Mouse (Mus musculus) C2C12 (cell line): ENCODE data around the gene Bckdha. TPM values are rescaled to one million over a fixed set of nuclear protein-coding genes. Genes with fewer than 3 reads are reported as not detected.

ENCODE experiments used
- H3K27me3 ChIP-seq: one replicate; pipeline ENCODE4 v1.6.1; 2011; ENCODE audit not compliant: control insufficient read depth, insufficient read depth, insufficient read length
- H3K36me3 ChIP-seq: one replicate; pipeline ENCODE4 v1.6.1; 2011; ENCODE audit not compliant: control insufficient read depth, insufficient read depth
- H3K4me3 ChIP-seq: one replicate; pipeline ENCODE4 v1.5.1; 2011; ENCODE audit warnings: mild to moderate bottlenecking, control low read depth; ENCODE audit not compliant: poor library complexity, insufficient read depth, severe bottlenecking
- H3K79me2 ChIP-seq: one replicate; pipeline ENCODE4 v1.6.1; 2011; ENCODE audit not compliant: control insufficient read depth, insufficient read depth
- H3K79me3 ChIP-seq: one replicate; pipeline ENCODE4 v1.6.1; 2011; ENCODE audit warnings: low read depth, control low read depth
- H3ac ChIP-seq: one replicate; pipeline ENCODE3; 2011; ENCODE audit warnings: low read depth; ENCODE audit not compliant: control insufficient read depth, insufficient read length
- CEBPB ChIP-seq: IDR thresholded peaks from one replicate; pipeline ENCODE4 v1.6.1; 2011; ENCODE audit warnings: low read depth, mild to moderate bottlenecking, control low read depth, moderate library complexity
- CTCF ChIP-seq: IDR thresholded peaks from one replicate; pipeline ENCODE4 v1.5.1; 2011; ENCODE audit not compliant: control insufficient read depth, insufficient read depth, insufficient read length
- FOSL1 ChIP-seq: IDR thresholded peaks from one replicate; pipeline ENCODE4 v1.8.0; 2011; ENCODE audit warnings: mild to moderate bottlenecking, low read length; ENCODE audit not compliant: poor library complexity, insufficient read depth, severe bottlenecking
- MAX ChIP-seq: IDR thresholded peaks from one replicate; pipeline ENCODE4 v1.6.1; 2011; ENCODE audit warnings: mild to moderate bottlenecking, control low read depth
- MYOD1 ChIP-seq: IDR thresholded peaks from one replicate; pipeline ENCODE4 v1.6.1; 2011; ENCODE audit warnings: low read depth; ENCODE audit not compliant: control insufficient read depth, insufficient read length
- MYOG ChIP-seq: IDR thresholded peaks from one replicate; pipeline ENCODE4 v1.6.1; 2011; ENCODE audit not compliant: control insufficient read depth, insufficient read length; ENCODE audit errors: extremely low read depth
- USF1 ChIP-seq: IDR thresholded peaks from one replicate; pipeline ENCODE4 v1.6.1; 2011; ENCODE audit warnings: low read depth, mild to moderate bottlenecking, control low read depth, moderate library complexity
- polyA plus RNA-seq: library from polyadenylated mRNA; unstranded; fragments of >200 nt; fragmentation: generic; extraction: Trizol; gene quantifications from one replicate; pipeline ENCODE4 v1.2.1, GENCODE M21; 2012; ENCODE audit warnings: missing spikeins

The Bckdha gene
- polyA plus RNA-seq, 1 experiment, result 21.3 TPM

DNA sequence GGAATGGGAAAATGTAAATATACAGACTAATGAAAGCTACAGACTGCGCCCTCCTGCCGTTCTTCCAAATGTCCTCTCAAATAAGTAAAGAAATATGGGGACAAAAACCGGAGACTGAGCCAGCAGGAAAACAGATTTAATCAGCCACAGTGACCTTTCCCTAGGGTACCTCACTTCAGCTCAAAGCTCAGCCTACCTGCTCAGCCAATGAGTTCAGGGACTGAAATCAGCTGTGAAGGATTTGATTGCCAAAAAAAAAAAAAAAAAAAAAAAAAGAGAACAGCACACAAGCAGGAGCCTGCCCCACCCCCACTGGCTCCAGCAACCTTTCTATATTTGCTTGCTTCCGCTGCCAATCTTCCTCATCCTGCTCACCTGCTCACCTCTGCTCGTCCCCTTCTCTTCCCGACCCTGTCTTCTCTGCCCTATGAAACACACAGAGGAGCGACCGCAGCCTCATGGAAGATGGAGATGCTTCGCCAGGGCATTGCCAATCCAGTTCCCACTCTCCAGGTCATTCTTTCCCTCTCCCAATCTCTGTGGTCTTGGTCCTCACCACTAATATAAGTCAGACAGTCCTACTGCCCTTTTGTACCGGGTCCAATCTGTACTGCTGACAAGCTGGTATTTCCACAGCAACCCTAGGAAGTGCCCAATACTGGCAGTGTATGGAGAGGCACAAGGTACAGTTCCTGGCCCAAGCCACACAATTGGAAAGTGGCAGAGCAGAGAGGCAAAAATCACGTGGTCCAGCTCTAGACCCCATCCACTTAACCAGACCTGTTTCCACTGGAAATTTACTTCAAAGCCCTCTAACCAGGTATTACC is 3.0 kb downstream of the Bckdha start:
- Histone ChIP-seq H3K79me2 (peaks cover 18% of the 10 kb centered on the region), H3K36me3 (no peaks in the 10 kb centered on the region), H3K79me3 (peaks cover 5% of the 10 kb centered on the region), H3K27me3 (no peaks in the 10 kb centered on the region), H3K4me3 (no peak overlapping the region), H3ac (no peak overlapping the region)
- TF ChIP-seq MYOG, result no peak

DNA sequence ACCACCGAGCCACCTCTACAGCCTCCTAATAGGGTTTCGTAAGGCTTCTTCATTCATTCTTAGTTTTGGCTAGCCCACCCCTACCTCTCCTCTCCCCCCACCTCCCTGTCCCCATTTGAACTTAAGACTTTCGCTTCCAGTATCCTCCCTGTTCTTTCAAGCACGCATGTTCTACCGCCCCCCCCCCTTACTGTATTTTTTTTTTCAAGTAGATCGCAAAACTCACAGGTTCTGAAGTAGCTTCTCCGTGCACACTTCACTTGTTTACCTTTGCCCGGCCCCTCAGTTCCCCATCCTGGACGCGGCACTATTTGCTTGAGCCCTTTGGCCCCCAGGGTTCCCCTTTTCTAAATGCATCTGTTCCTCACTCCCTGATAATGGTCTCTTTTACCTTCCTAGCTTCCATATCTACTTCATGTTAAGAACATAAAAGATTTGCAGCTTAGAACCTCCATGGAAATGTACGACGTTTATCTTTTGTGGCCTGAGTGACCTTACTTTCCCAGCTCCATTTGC is 6.5 kb downstream of the Bckdha start:
- no peak overlapping the region for H3ac ChIP-seq
- no peaks in the 10 kb centered on the region for H3K27me3 ChIP-seq
- no peaks in the 10 kb centered on the region for H3K79me2 ChIP-seq
- no peaks in the 10 kb centered on the region for H3K79me3 ChIP-seq
- H3K36me3 ChIP-seq, result no peaks in the 10 kb centered on the region
- H3K4me3 ChIP-seq, result no peak overlapping the region
- TF ChIP-seq FOSL1, result no peak
- TF ChIP-seq MAX, result no peak
- TF ChIP-seq MYOG, result no peak

DNA sequence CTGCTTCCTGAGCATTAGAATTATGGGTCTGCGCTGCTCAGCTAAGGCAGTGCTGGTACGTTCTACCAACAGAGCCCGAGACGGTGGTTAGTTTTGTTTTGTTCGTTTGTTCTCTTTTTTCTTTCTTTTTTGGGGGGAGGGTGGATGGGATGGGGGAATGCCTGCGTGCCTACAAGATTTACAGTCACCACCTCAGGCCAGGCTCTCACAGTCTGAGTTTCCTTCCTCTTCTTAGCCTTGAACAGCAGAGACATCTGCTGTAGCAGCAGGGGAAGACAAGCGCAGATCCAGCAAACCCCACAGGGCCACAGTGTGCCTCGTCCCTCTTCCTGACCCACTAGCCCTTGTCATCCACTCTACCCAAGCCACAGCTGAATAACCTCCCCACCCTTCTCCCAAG is 7.5 kb downstream of the Bckdha start:
- Histone ChIP-seq H3ac (no peak overlapping the region), H3K4me3 (no peak overlapping the region), H3K79me3 (no peaks in the 10 kb centered on the region), H3K79me2 (no peaks in the 10 kb centered on the region), H3K36me3 (no peaks in the 10 kb centered on the region), H3K27me3 (no peaks in the 10 kb centered on the region)
- TF ChIP-seq CTCF, result no peak
- no peak for TF ChIP-seq MAX
- TF ChIP-seq MYOD1, result no peak
- TF ChIP-seq USF1, result no peak
- no peak for TF ChIP-seq CEBPB
- no peak for TF ChIP-seq MYOG
- no peak for TF ChIP-seq FOSL1

DNA sequence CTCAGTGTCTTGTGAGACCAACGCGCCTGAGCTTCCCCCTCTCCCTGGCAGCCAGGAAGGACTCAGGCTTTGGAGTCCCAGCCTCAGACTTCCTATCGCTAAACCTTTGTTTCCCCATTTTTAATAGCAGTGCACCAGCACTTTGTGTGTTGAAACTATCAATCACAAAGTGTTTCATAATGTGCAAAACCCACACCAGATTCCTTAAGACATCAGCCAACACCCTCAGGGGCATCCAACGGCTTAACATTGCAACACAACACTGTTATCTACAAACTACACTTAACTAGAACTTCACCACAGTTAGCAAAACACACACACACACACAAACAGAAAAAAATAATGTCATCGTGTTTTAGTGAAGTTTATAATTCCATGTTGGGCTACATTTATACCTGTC is 8.9 kb downstream of the Bckdha start:
- Histone ChIP-seq H3K36me3 (no peaks in the 10 kb centered on the region), H3K27me3 (no peaks in the 10 kb centered on the region), H3K79me2 (no peaks in the 10 kb centered on the region), H3K79me3 (no peaks in the 10 kb centered on the region), H3ac (no peak overlapping the region), H3K4me3 (no peak overlapping the region)
- TF ChIP-seq USF1 (no peak), MYOG (no peak), MAX (no peak), CEBPB (no peak), FOSL1 (no peak), MYOD1 (no peak), CTCF (no peak)

DNA sequence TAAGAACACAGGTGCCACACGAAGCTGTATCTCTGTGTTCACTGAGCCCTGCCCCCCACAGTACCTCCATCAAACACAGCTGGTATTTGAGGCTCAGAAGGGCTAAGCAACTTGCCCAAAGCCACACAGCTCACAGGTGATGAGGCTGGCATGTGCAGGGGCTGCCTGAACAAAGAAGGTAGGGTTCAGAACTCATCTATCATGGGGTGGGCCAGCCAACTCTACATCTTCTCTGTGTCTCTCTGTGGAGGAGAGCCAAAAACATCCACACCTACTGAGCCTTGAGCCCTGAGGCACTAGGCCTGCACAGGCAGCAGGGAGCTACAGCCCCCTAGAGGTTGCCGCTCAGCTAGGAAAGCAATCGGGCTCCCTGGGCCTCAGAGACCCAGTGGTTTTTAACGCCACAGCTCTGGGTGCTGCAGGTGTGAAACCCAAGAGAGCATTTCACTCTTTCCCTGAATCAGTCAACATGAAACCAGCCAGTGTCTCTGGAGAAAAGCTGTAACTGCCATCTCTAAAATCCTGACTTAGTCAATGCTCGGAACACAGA is 11.1 kb downstream of the Bckdha start:
- Histone ChIP-seq H3K4me3 (no peak overlapping the region), H3K36me3 (no peaks in the 10 kb centered on the region), H3K79me2 (no peaks in the 10 kb centered on the region), H3ac (no peak overlapping the region), H3K27me3 (no peaks in the 10 kb centered on the region), H3K79me3 (no peaks in the 10 kb centered on the region)
- TF ChIP-seq CTCF, result no peak
- no peak for TF ChIP-seq FOSL1
- no peak for TF ChIP-seq MAX
- TF ChIP-seq CEBPB, result no peak

DNA sequence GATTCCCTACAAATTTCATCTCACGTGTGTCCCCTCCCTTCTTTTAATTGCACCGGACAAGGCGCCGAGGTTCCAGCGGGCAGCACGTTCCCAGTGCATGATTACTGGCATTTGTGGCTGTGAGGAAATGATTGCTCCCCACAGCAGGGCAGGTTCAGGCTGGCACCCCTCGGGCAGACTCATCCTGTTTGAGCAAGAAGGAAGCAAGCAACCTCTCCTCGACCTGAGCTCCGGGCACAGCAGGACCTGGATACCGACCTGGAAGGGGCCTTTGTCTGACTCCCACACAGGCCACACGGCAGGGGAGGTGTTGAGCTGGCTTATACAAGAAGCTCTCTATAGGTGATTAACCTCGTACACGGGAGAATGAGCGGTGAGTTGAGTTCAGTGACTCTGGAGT is 13.7 kb downstream of the Bckdha start:
- Histone ChIP-seq H3K4me3 (no peak overlapping the region), H3K27me3 (no peaks in the 10 kb centered on the region), H3K36me3 (no peaks in the 10 kb centered on the region), H3ac (no peak overlapping the region), H3K79me2 (no peaks in the 10 kb centered on the region), H3K79me3 (no peaks in the 10 kb centered on the region)
- TF ChIP-seq MYOD1 (no peak), CEBPB (no peak), USF1 (no peak), MYOG (no peak), FOSL1 (no peak), MAX (no peak), CTCF (no peak)
